Mouse (Mus musculus): Measurements from ENCODE around the gene Ost4. TPM values are rescaled to one million over a fixed set of nuclear protein-coding genes. Genes with fewer than 3 reads are reported as not detected.

Ost4 gene
- total and polyA plus RNA-seq, 2 experiments from 2014 or later = 116 to 190 TPM

DNA sequence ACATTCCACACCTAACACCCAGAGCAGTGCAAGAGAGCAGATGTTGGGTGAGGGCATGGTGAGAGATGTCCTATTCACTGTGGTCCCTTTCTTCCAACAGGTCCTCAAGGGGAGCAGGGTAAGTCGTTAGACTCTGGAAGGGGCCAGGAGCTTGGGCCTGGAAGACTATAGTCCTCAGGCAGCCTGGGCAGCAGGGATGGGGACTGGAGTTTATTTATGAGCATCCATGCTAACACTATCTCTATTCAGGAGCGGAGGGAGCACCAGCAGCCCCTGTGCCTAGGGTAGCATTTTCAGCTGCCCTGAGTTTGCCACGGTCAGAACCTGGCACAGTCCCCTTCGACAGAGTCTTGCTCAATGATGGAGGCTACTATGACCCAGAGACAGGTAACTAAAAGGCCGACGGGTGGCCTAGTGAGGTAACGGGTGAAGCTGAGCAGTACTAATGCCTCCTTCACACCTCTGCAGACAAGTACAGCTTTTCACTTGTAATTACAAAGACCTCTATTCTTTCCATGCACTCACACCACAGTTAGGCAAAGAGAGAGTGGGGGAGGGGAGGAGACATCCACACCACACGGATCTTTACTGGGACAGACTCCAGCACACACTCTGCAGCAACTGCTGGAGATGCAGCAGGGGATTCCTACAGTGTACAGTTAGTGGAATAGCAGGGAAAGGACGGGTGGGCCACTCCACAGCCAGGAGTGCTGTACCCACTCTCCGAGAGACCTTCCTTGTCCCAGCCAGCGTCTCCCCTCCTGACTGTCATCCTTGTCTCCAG, 12.4 kb upstream of the Ost4 start:
- 51% methylated on average over 11 of the region's 11 CpGs for WGBS

GRCm38 (mm10) chr5:30918691-30919090, 11.1 kb upstream of the Ost4 start:
- H3K27me3 ChIP-seq (ENCODE audit: insufficient read depth, low read length) = no peaks in the 10 kb centered on the region
- no peak overlapping the region for H3K4me2 ChIP-seq (ENCODE audit: low read depth)
- H3K27ac ChIP-seq (ENCODE audit: low read depth, low read length) = no peak overlapping the region
- 0 out of 2 replicates have a peak, but pooled peaks cover 4% of the 10 kb centered on the region for H3K4me1 ChIP-seq (ENCODE audit: insufficient read depth)
- no peak for ATAC-seq
- TF ChIP-seq CTCF (IDR thresholded peaks at IDR 0.05; ENCODE audit: low read depth) = no peak
- H3K9me3 ChIP-seq (ENCODE audit: low read length) = no peaks in the 10 kb centered on the region
- 83% methylated on average over 8 of the region's 8 CpGs for WGBS
- no peak overlapping the region for H3K9ac ChIP-seq
- DNase-seq = no peak
- no peak overlapping the region for H3K4me3 ChIP-seq (ENCODE audit: low read depth, low read length)
- no peaks in the 10 kb centered on the region for H3K36me3 ChIP-seq (ENCODE audit: insufficient read depth)

More for the DNA sequence above, 12.4 kb upstream of the Ost4 start:
- ATAC-seq = no peak
- no peak overlapping the region for H3K9ac ChIP-seq
- H3K4me3 ChIP-seq (ENCODE audit: low read depth, low read length) = no peak overlapping the region
- H3K4me1 ChIP-seq (ENCODE audit: insufficient read depth) = 0 out of 2 replicates have a peak, but pooled peaks cover 4% of the 10 kb centered on the region
- no peaks in the 10 kb centered on the region for H3K27me3 ChIP-seq (ENCODE audit: insufficient read depth, low read length)
- TF ChIP-seq CTCF (IDR thresholded peaks at IDR 0.05; ENCODE audit: low read depth) = no peak
- H3K4me2 ChIP-seq (ENCODE audit: low read depth) = no peak overlapping the region
- H3K36me3 ChIP-seq (ENCODE audit: insufficient read depth) = no peaks in the 10 kb centered on the region
- H3K27ac ChIP-seq (ENCODE audit: low read depth, low read length) = no peak overlapping the region
- H3K9me3 ChIP-seq (ENCODE audit: low read length) = no peaks in the 10 kb centered on the region
- no peak for DNase-seq

DNA sequence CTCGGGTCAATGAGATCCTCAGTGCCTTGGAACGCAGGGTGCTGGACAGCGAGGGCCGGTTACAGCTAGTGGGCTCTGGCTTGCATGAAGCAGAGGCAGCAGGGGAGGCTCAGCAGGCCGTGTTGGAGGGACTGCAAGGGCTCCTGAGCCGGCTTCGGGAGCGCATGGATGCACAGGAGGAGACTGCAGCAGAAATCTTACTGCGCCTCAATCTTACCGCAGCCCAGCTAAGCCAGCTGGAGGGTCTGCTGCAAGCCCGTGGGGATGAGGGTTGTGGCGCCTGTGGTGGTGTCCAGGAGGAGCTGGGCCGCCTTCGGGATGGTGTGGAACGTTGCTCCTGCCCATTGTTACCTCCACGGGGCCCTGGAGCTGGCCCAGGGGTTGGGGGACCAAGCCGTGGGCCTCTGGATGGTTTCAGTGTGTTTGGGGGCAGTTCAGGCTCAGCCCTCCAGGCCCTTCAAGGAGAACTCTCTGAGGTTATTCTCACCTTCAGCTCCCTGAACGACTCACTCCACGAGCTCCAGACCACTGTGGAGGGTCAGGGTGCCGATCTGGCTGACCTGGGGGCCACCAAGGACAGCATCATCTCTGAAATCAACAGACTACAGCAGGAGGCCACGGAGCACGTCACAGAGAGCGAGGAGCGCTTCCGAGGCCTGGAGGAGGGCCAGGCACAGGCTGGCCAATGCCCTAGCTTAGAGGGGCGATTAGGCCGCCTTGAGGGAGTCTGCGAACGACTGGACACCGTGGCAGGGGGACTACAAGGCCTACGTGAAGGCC, 10.5 kb upstream of the Ost4 start:
- Histone ChIP-seq H3K4me2 (ENCODE audit: low read depth) (no peak overlapping the region), H3K36me3 (ENCODE audit: insufficient read depth) (no peaks in the 10 kb centered on the region), H3K4me1 (ENCODE audit: insufficient read depth) (0 out of 2 replicates have a peak, but pooled peaks cover 4% of the 10 kb centered on the region), H3K9ac (no peak overlapping the region), H3K4me3 (ENCODE audit: low read depth, low read length) (no peak overlapping the region), H3K9me3 (ENCODE audit: low read length) (no peaks in the 10 kb centered on the region), H3K27ac (ENCODE audit: low read depth, low read length) (no peak overlapping the region), H3K27me3 (ENCODE audit: insufficient read depth, low read length) (no peaks in the 10 kb centered on the region)
- no peak for TF ChIP-seq CTCF (IDR thresholded peaks at IDR 0.05; ENCODE audit: low read depth)
- WGBS = 85% methylated on average over 31 of the region's 31 CpGs
- ATAC-seq (no peak), DNase-seq (no peak)

DNA sequence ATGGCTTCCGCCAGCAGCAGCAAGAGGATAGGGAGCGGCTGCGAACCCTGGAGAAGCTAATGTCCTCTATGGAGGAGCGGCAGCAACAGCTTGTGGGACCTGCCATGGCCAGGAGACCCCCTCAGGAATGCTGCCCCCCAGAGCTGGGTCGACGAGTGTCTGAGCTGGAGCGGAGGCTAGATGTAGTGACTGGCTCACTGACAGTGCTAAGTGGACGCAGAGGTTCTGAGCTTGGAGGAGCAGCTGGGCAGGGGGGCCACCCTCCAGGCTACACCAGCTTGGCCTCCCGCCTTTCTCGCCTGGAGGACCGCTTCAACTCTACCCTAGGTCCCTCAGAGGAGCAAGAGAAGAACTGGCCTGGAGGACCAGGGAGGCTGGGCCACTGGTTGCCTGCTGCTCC, 9.8 kb upstream of the Ost4 start:
- Histone ChIP-seq H3K4me2 (ENCODE audit: low read depth) (no peak overlapping the region), H3K4me1 (ENCODE audit: insufficient read depth) (0 out of 2 replicates have a peak, but pooled peaks cover 4% of the 10 kb centered on the region), H3K4me3 (ENCODE audit: low read depth, low read length) (no peak overlapping the region), H3K9me3 (ENCODE audit: low read length) (no peaks in the 10 kb centered on the region), H3K27me3 (ENCODE audit: insufficient read depth, low read length) (no peaks in the 10 kb centered on the region), H3K36me3 (ENCODE audit: insufficient read depth) (no peaks in the 10 kb centered on the region), H3K9ac (no peak overlapping the region), H3K27ac (ENCODE audit: low read depth, low read length) (no peak overlapping the region)
- DNase-seq = no peak
- no peak for TF ChIP-seq CTCF (IDR thresholded peaks at IDR 0.05; ENCODE audit: low read depth)
- WGBS = 94% methylated on average over 11 of the region's 11 CpGs
- no peak for ATAC-seq

DNA sequence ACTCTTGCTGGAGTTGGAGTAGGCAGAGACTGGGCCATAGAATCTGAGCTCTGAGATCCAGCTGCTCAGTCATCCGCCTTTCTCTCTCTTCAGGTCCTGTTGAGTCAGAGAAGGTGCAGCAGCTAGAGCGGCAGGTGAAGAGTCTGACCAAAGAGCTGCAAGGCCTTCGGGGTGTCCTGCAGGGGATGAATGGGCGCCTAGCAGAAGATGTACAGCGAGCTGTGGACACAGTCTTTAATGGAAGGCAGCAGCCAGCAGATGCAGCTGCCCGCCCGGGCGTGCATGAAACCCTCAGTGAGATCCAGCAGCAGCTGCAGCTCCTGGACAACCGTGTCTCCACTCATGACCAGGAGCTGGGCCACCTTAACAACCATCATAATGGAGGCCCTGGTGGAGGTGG, 9.3 kb upstream of the Ost4 start:
- no peak for TF ChIP-seq CTCF (IDR thresholded peaks at IDR 0.05; ENCODE audit: low read depth)
- Histone ChIP-seq H3K4me3 (ENCODE audit: low read depth, low read length) (no peak overlapping the region), H3K36me3 (ENCODE audit: insufficient read depth) (no peaks in the 10 kb centered on the region), H3K4me2 (ENCODE audit: low read depth) (no peak overlapping the region), H3K27me3 (ENCODE audit: insufficient read depth, low read length) (no peaks in the 10 kb centered on the region), H3K9ac (no peak overlapping the region), H3K27ac (ENCODE audit: low read depth, low read length) (no peak overlapping the region), H3K4me1 (ENCODE audit: insufficient read depth) (0 out of 2 replicates have a peak, but pooled peaks cover under 1% of the 10 kb centered on the region), H3K9me3 (ENCODE audit: low read length) (no peaks in the 10 kb centered on the region)
- DNase-seq = no peak
- 92% methylated on average over 9 of the region's 9 CpGs for WGBS
- ATAC-seq = no peak

GRCm38 (mm10) chr5:30915974-30916433, 8.4 kb upstream of the Ost4 start:
- no peaks in the 10 kb centered on the region for H3K36me3 ChIP-seq (ENCODE audit: insufficient read depth)
- no peaks in the 10 kb centered on the region for H3K4me1 ChIP-seq (ENCODE audit: insufficient read depth)
- H3K27ac ChIP-seq (ENCODE audit: low read depth, low read length) = peak overlapping the region; percentile 54; the same call in 1 of the 2 replicates
- H3K27me3 ChIP-seq (ENCODE audit: insufficient read depth, low read length) = no peaks in the 10 kb centered on the region
- DNase-seq (peak; percentile 96), ATAC-seq (peak; percentile 97)
- 4% methylated on average over 7 of the region's 7 CpGs for WGBS
- H3K9ac ChIP-seq = no peak overlapping the region
- H3K9me3 ChIP-seq (ENCODE audit: low read length) = no peaks in the 10 kb centered on the region
- TF ChIP-seq CTCF (IDR thresholded peaks at IDR 0.05; ENCODE audit: low read depth) = peak; percentile 86
- H3K4me2 ChIP-seq (ENCODE audit: low read depth) = no peak overlapping the region; the same call in 1 of the 2 replicates
- H3K4me3 ChIP-seq (ENCODE audit: low read depth, low read length) = no peak overlapping the region
